Mouse (Mus musculus) intestine, embryonic 15.5 days (tissue): ENCODE measurements around the gene Apol11a. TPM values are rescaled to one million over a fixed set of nuclear protein-coding genes. Genes with fewer than 3 reads are reported as not detected.
"Not testable (repeated sequence)": the region's sequence is repeated elsewhere in the genome, so short reads cannot be mapped to it uniquely, and the experiment has no call there.

Experiments used
- ATAC-seq: fragments of 200-750 bp; cut with Nextera tagmentation; 2 replicates; pipeline ENCODE4 v1.8.0; 2017; ENCODE audit warnings: moderate TSS enrichment, moderate library complexity
- H3K27ac ChIP-seq: fragments of 300-500 bp; sonication (generic); 2 replicates; pipeline ENCODE4 v1.5.1; 2015; ENCODE audit warnings: mild to moderate bottlenecking, inconsistent platforms
- H3K27me3 ChIP-seq: fragments of 300-500 bp; sonication (generic); replicated peaks from 2 replicates; pipeline ENCODE4 v1.6.1; 2015; ENCODE audit warnings: inconsistent platforms
- H3K36me3 ChIP-seq: fragments of 300-500 bp; sonication (generic); 2 replicates; pipeline ENCODE4 v1.6.1; 2015; ENCODE audit warnings: inconsistent platforms
- H3K4me1 ChIP-seq: fragments of 300-500 bp; sonication (generic); replicated peaks from 2 replicates; pipeline ENCODE4 v1.6.1; 2015; ENCODE audit warnings: inconsistent platforms
- H3K4me2 ChIP-seq: fragments of 300-500 bp; sonication (generic); replicated peaks from 2 replicates; pipeline ENCODE4 v1.6.1; 2015; ENCODE audit warnings: mild to moderate bottlenecking, inconsistent platforms
- H3K4me3 ChIP-seq: fragments of 300-500 bp; sonication (generic); replicated peaks from 2 replicates; pipeline ENCODE4 v1.5.1; 2015; ENCODE audit warnings: inconsistent platforms
- H3K9ac ChIP-seq: fragments of 300-500 bp; sonication (generic); 2 replicates; pipeline ENCODE4 v1.6.1; 2015; ENCODE audit warnings: inconsistent platforms
- H3K9me3 ChIP-seq: fragments of 300-500 bp; sonication (generic); 2 replicates; pipeline ENCODE4 v1.6.1; 2016; ENCODE audit warnings: inconsistent platforms
- WGBS: fragments of 180-500 bp; shearing (Covaris S2); methylation state at CpG from one replicate; pipeline ENCODE4 v1.1.7; 2015; 5-methylcytosine and 5-hydroxymethylcytosine counted together
- polyA plus RNA-seq: library from polyadenylated mRNA; unstranded; fragments of >200 nt; fragmentation: Nextera tagmentation; extraction: Ambion mirVana; gene quantifications from 2 replicates; pipeline ENCODE4 v1.2.1, GENCODE M21; 2015

Gene Apol11a
- not detected in 2 replicates for polyA plus RNA-seq

DNA sequence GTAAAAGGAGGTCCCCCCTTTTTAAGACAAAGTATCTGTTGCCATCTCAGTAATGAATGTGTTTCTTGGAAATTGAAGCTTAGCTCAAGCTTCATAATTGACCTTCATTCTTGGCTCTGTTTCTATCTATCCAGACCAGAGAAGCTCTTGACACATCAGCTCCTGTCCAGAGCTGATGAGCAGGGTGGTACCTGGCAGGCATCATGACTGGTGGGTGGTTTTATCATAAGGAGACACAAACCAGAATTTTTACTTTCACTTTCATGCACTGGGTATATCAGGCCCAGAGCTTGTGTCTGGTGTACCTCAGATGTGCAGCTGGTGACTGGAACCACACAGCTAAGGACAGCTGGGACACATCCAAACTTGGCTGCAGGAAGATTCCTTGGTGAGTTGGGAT is at the start of gene Apol11a:
Apol11a (plus strand) TSS at position 306 of the 400 bp plus-strand sequence.
- not testable (repeated sequence) for H3K9ac ChIP-seq, H3K4me1 ChIP-seq, H3K4me2 ChIP-seq, H3K36me3 ChIP-seq, H3K4me3 ChIP-seq, H3K27ac ChIP-seq, ATAC-seq, H3K27me3 ChIP-seq, H3K9me3 ChIP-seq

DNA sequence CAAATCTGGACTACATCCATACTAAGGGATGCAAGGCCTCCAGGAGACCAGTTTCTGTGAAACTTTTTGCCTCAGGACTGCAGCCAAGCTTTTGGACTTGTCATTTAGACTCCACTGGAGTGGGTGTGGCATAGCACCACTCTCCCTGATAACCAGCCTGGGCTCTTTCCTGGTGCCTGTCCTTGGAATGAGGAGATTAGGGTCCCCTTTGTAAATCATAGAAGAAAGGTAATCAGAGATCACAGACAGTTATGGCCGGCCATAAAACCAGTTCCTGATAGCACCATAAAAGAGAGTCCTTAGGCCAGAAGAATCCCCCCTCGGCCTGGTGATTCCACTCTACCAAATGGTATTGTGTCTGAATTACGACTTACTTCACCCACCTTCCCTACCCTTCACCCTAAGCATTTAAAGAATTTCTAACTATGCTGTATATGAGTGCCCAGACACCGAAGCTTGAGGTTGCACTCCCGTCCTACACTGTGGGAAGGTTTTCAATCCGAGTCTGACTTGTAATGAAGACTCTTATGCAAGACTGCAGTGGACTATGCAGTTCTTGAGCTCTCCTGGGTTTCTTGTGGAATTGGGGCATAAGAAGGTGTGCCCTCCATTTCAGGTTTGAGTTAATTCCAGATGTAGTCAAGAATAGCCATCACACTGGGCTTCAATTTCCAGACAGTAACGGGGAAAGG is 33.2 kb upstream of the Apol11a start:
- H3K9ac ChIP-seq, H3K36me3 ChIP-seq, H3K27me3 ChIP-seq, H3K9me3 ChIP-seq, H3K4me1 ChIP-seq, H3K4me2 ChIP-seq, H3K27ac ChIP-seq, H3K4me3 ChIP-seq: not testable (repeated sequence)
- peak; percentile 91 for ATAC-seq
- WGBS: 35% methylated on average over 7 of the region's 7 CpGs

DNA sequence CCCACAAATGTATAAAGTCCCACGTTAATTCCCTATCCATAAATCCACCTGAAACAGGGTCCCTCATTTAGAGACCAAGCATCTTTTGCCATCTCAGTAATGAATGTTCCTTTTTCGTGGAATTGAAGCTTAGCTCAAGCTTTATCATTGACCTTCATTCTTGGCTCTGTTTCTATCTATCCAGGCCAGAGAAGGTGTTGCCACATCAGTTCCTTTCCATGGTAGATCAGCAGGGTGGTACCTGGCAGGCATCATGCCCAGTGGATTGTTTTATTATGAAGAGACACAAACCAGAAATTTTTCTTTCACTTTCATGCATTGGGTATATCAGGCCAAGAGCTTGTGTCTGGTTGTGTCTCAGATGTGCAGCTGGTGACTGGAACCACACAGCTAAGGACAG is 31.4 kb upstream of the Apol11a start, which contains the start of gene Apol10a:
Apol10a (plus strand) TSS at position 355 of the 400 bp plus-strand sequence.
- not testable (repeated sequence) for H3K9ac ChIP-seq, H3K4me3 ChIP-seq, H3K4me2 ChIP-seq, H3K36me3 ChIP-seq, ATAC-seq, H3K27ac ChIP-seq, H3K9me3 ChIP-seq, H3K4me1 ChIP-seq, H3K27me3 ChIP-seq
- WGBS: 84% methylated on average over 2 of the region's 2 CpGs

DNA sequence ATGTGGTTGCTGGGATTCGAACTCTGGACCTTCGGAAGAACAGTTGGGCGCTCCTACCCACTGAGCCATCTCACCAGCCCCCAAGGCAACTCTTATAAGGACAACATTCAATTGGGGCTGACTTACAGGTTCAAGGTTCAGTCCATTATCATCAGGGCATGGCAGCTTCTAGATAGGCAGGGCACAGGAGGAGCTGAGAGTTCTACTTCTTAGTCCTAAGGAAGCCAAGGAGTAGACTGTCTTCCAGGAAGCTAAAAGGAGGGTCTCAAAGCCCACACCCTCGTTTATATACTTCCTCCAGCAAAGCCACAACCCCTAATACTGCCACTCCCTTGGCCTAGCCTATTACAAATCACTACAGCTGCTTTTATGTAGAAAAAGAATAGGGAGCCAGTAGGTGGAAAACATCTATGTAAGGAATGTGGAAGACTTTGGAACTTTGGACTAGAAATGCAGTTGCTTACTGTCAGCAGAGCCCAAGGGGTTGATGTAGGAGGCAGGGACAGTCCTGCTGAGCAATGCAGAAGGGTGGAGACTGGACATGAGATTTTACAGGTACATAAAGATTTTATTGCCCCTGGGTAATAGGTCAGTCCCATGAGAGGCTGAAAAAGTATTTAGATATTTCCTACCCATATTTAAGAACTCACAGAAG is 25.8 kb upstream of the Apol11a start:
- Histone ChIP-seq H3K9ac (no peak overlapping the region), H3K4me3 (no peak overlapping the region), H3K36me3 (no peaks in the 10 kb centered on the region), H3K4me1 (0 out of 2 replicates have a peak, but pooled peaks cover 2% of the 10 kb centered on the region), H3K9me3 (no peaks in the 10 kb centered on the region), H3K27ac (peak overlapping the region; percentile 79), H3K27me3 (no peaks in the 10 kb centered on the region), H3K4me2 (peak overlapping the region; percentile 33; the same call in 1 of the 2 replicates)
- peak; percentile 95 for ATAC-seq
- 59% methylated on average over 4 of the region's 4 CpGs for WGBS

DNA sequence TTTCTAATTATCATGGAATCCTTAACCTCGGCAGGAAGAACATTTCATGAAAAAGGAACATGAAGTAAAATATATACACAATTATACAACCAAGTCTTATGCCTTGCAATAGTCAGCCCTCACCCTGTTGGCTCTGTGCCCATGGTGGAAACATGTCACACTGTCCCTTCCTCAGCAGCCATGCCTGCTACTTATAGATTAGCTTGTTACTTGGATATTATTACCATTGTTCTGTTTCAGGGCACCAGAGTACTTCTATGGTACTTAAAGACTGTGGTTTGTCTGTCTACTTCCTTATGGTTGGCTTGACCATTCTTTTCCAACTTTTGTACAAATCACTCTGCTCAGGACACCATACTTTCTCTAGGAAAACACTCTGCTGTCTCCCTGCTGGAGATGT is 14.9 kb upstream of the Apol11a start:
- not testable (repeated sequence) for H3K4me1 ChIP-seq, H3K27ac ChIP-seq, H3K27me3 ChIP-seq, H3K4me3 ChIP-seq, H3K36me3 ChIP-seq, H3K9ac ChIP-seq, H3K4me2 ChIP-seq, H3K9me3 ChIP-seq, ATAC-seq
- no CpG with 5 or more reads among the region's 1 CpGs for WGBS

DNA sequence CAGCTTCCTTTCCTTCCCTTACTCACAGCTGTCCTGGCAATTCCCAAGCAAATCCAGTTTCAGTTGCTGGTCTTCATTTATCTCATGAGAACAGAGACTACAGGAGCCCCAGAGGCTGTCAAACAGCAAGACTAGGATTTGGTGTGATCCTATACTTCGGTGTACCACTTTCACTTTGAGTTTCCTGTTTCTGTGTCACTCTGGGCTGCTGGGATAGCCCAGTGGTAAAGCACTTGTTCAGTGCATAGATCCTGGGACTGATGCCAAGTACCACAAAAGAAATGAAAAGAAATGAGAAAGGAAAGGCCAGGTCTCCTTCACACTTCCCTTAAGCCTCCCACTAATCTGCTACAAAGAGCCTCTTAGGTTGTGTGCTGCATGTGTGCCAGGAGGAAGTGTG is 13.4 kb upstream of the Apol11a start:
- H3K27ac ChIP-seq, H3K4me3 ChIP-seq, H3K4me2 ChIP-seq, H3K9me3 ChIP-seq, ATAC-seq, H3K4me1 ChIP-seq, H3K9ac ChIP-seq, H3K36me3 ChIP-seq, H3K27me3 ChIP-seq: not testable (repeated sequence)
- 75% methylated on average over 1 of the region's 1 CpGs for WGBS

DNA sequence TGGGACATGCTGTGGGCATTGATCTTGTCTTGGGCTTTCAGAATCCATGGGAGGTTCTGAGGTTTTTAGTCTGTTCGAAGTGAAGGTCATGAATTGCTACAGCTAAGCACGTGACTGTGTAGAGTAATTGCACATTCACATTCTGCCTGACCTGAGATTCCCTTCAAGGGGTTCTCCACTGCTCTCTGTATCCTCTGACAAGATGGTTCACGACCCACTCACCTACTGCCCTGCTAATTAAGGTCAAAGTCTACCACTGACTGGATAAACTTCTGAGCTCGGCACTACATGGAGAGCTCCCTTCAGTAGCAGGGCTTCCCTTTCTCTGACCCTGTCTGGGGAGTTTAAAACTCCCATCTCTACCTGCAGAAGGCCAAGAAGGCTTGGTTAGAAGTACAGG is 12.5 kb downstream of the Apol11a start:
- not testable (repeated sequence) for H3K4me3 ChIP-seq, H3K9me3 ChIP-seq, H3K27ac ChIP-seq, H3K9ac ChIP-seq, H3K4me2 ChIP-seq, ATAC-seq, H3K4me1 ChIP-seq, H3K27me3 ChIP-seq, H3K36me3 ChIP-seq
- WGBS: 49% methylated on average over 4 of the region's 4 CpGs

DNA sequence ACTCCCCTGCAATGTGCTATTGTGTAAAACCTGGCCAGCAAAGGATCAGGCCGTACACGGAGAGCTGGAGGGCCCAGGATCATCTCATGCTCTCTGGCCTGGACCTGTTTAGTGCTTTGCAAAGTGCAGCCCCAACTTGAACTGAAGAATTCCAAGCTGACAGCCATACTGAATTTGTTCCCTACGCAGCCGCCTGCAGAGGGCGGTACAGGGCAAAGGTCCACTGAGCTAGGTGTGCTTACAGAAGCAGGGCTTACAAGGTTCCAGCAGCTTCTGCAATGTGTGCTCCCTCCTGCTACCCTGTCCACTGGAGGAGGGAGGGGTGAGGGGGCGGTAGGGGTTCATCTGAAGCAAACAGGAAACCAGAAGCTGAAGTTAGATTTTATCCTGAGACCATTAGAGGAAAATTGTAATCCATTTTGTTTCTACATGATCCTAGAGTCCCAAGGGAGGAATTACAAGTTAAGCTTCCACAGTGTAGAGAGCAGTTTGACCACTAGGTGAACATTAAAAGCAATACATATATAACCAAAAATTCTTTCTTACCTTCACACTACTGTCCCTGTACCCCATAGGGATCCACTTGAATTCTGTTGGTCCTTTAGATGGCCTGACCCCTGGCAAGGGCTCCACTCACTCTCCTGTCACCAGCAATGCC is 15.2 kb downstream of the Apol11a start:
- ATAC-seq: peak; percentile 69
- H3K4me1 ChIP-seq, H3K9me3 ChIP-seq, H3K4me2 ChIP-seq, H3K36me3 ChIP-seq, H3K9ac ChIP-seq, H3K27me3 ChIP-seq, H3K27ac ChIP-seq, H3K4me3 ChIP-seq: not testable (repeated sequence)
- WGBS: 12% methylated on average over 6 of the region's 6 CpGs

DNA sequence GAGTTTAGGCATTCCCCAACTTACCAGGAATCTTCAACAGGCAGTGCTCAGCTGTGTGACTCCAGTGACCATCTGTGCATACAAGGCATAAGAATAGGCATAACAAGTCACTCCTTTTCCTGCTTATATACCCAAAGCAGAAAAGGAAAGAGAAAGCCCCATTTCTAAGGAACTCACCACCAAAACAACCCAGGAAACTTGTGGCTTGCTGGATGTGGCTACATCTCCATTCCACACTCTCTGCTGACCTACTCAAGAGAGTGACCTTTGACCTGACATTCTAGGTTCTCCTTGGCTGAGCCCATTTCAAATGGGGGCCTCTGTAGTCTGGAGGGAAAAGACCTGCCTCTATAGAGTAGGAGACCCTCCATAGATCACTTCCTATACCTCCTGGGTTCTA is 25.1 kb downstream of the Apol11a start, which contains the start of gene Apol7c:
Apol7c (minus strand) TSS at position 101 of the 400 bp plus-strand sequence.
- Histone ChIP-seq H3K4me2 (no peak within 1 kb of the TSS), H3K9ac (no peak within 1 kb of the TSS), H3K4me3 (no peak within 1 kb of the TSS), H3K9me3 (no peaks in the 10 kb centered on the region), H3K27me3 (no peaks in the 10 kb centered on the region), H3K36me3 (no peaks in the 10 kb centered on the region), H3K4me1 (no peaks in the 10 kb centered on the region), H3K27ac (no peak within 1 kb of the TSS)
- no peak for ATAC-seq

DNA sequence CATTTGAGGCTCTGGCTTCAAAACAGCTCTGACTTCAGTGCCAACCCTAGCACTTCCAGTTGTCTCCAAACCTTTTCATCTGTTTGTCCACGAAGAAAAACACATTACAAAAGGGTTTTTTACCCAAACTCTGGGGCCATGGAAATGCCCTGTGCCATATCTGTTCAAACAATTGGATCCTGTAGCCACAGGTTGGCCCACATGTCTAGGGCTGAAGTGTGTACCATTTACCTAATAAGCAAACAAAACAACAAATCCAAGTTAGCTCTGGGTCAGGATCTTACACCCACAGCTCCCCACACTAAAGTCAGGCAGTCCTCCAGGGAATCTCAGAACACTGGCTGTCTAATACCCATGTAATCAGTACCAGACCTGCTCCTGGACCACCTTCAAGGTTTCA is 31.1 kb downstream of the Apol11a start:
- not testable (repeated sequence) for H3K4me2 ChIP-seq, H3K36me3 ChIP-seq, ATAC-seq, H3K4me3 ChIP-seq, H3K27me3 ChIP-seq, H3K4me1 ChIP-seq, H3K9me3 ChIP-seq, H3K9ac ChIP-seq, H3K27ac ChIP-seq
- 38% methylated on average over 1 of the region's 1 CpGs for WGBS

DNA sequence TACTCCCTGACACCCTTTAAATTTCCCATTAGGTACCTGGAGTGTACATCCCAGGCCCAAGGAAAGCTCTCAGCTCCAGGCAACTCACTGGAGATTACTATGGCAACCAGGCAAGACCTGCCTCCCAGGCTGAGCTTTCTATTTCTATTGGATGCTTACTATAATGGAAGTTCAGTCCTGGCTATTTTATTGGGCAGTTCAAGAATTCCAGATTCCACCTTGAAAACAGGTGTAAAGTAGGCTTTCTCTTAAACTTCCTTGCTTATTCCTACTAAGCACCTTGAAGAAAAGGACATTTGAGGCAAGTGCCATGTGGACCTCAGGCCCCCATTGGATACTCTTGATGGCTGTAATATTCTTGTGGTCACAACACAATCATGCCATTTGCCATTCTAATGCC is 53.7 kb downstream of the Apol11a start, which contains the start of gene 1700025B11Rik:
1700025B11Rik (minus strand) TSS at position 101 of the 400 bp plus-strand sequence.
- Histone ChIP-seq H3K9me3 (no peaks in the 10 kb centered on the region), H3K27ac (no peak within 1 kb of the TSS), H3K4me1 (no peaks in the 10 kb centered on the region), H3K4me2 (no peak within 1 kb of the TSS), H3K4me3 (no peak within 1 kb of the TSS), H3K27me3 (no peaks in the 10 kb centered on the region), H3K9ac (no peak within 1 kb of the TSS), H3K36me3 (no peaks in the 10 kb centered on the region)
- no peak for ATAC-seq

DNA sequence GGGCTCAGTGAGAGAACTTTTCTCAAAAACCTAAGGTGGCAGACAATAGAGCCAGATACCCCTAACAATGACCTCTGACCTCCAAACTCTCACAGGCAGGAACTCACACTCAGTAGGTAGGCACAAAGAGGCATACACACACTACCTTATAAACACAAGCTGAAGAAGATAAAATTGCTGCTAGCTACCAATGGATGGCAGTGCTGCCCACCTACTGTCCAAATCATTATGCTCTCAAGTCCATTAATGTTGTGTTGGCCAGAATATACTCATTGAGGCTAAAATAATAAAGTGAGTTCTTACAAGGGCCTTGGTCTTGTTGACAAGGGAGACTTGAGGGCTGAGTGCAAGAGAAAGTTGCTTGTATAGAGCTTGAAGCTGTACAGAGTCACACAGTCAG is 55.1 kb downstream of the Apol11a start:
- H3K4me2 ChIP-seq: no peak overlapping the region
- ATAC-seq: no peak
- H3K27me3 ChIP-seq: no peaks in the 10 kb centered on the region

More for the DNA sequence above, 55.1 kb downstream of the Apol11a start:
- H3K4me3 ChIP-seq: no peak overlapping the region
- H3K36me3 ChIP-seq: no peaks in the 10 kb centered on the region
- no peaks in the 10 kb centered on the region for H3K4me1 ChIP-seq
- H3K27ac ChIP-seq: no peak overlapping the region
- H3K9me3 ChIP-seq: no peaks in the 10 kb centered on the region
- H3K9ac ChIP-seq: no peak overlapping the region
